19 mouse cellular contexts compared by ENCODE assay signal in genomic region chr8:109336203-109336602, GRCm38 (mm10).
A peak's percentile ranks its signal among the peaks of the same experiment; 100 is the strongest.
DNase-seq lines count a peak whose midpoint lies in the region; ATAC-seq lines count a peak whose summit lies in the region.
"Had no signal": no experiment of that assay in that cellular context is flagged by ENCODE, and none has a peak within 500 bp of the region (broad histone marks: within the 10 kb centered on the region; RNA-seq: fewer than 3 reads in every experiment).

No protein-coding gene starts in this region.

- H3K4me3 ChIP-seq in midbrain, embryonic 12.5 days: no peak overlapping the region
- no peak overlapping the region for H3K4me3 ChIP-seq in midbrain, embryonic 10.5 days
- H3K4me3 ChIP-seq in neural tube, embryonic 12.5 days: no peak overlapping the region
- no peak overlapping the region for H3K4me3 ChIP-seq in neural tube, embryonic 15.5 days (replicated peaks)
- no peak overlapping the region for H3K4me3 ChIP-seq in neural tube, embryonic 13.5 days
- H3K4me3 ChIP-seq: embryonic facial prominence, embryonic 13.5 days; gastrocnemius, adult 2 months; heart, embryonic 13.5 days; intestine, embryonic 15.5 days had no signal

- ATAC-seq in midbrain, embryonic 12.5 days (ENCODE audit: low FRiP score, low read depth): no peak
- no peak for ATAC-seq in neural tube, embryonic 12.5 days (ENCODE audit: low FRiP score, low read depth)
- ATAC-seq in neural tube, embryonic 15.5 days (ENCODE audit: low FRiP score): no peak
- 0 out of 2 replicates have a peak, but pooled peaks have one; percentile 38 for ATAC-seq in neural tube, embryonic 13.5 days (ENCODE audit: low read depth)
- ATAC-seq: intestine, embryonic 15.5 days had no signal

- peaks cover 25% of the 10 kb centered on the region for H3K4me1 ChIP-seq in midbrain, embryonic 12.5 days
- peaks cover 11% of the 10 kb centered on the region; the same call in 1 of the 2 replicates for H3K4me1 ChIP-seq in midbrain, embryonic 10.5 days
- H3K4me1 ChIP-seq in neural tube, embryonic 12.5 days: peaks cover 24% of the 10 kb centered on the region
- peaks cover 14% of the 10 kb centered on the region for H3K4me1 ChIP-seq in neural tube, embryonic 15.5 days
- H3K4me1 ChIP-seq in neural tube, embryonic 13.5 days (replicated peaks): peaks cover 34% of the 10 kb centered on the region
- H3K4me1 ChIP-seq: embryonic facial prominence, embryonic 13.5 days; heart, embryonic 13.5 days; intestine, embryonic 15.5 days had no signal

- peak overlapping the region; percentile 20 for H3K27ac ChIP-seq in midbrain, embryonic 12.5 days (replicated peaks)
- no peak overlapping the region for H3K27ac ChIP-seq in midbrain, embryonic 10.5 days (replicated peaks)
- peak overlapping the region; percentile 13; the same call in 1 of the 2 replicates for H3K27ac ChIP-seq in neural tube, embryonic 12.5 days
- no peak overlapping the region for H3K27ac ChIP-seq in neural tube, embryonic 15.5 days (replicated peaks)
- peak overlapping the region; percentile 68 for H3K27ac ChIP-seq in neural tube, embryonic 13.5 days (replicated peaks)
- H3K27ac ChIP-seq: embryonic facial prominence, embryonic 13.5 days; gastrocnemius, adult 2 months; heart, embryonic 13.5 days; intestine, embryonic 15.5 days had no signal

- WGBS in midbrain, embryonic 12.5 days: 60% methylated on average over 7 of the region's 7 CpGs
- WGBS in midbrain, embryonic 10.5 days: 89% methylated on average over 7 of the region's 7 CpGs
- 34% methylated on average over 7 of the region's 7 CpGs for WGBS in neural tube, embryonic 12.5 days
- 22% methylated on average over 7 of the region's 7 CpGs for WGBS in neural tube, embryonic 15.5 days
- WGBS in neural tube, embryonic 13.5 days: 24% methylated on average over 7 of the region's 7 CpGs

- no peaks in the 10 kb centered on the region for H3K27me3 ChIP-seq in midbrain, embryonic 12.5 days
- H3K27me3 ChIP-seq in midbrain, embryonic 10.5 days (ENCODE audit: low read depth, poor library complexity, severe bottlenecking): no peaks in the 10 kb centered on the region
- no peaks in the 10 kb centered on the region for H3K27me3 ChIP-seq in neural tube, embryonic 12.5 days (replicated peaks)
- no peaks in the 10 kb centered on the region for H3K27me3 ChIP-seq in neural tube, embryonic 15.5 days (replicated peaks)
- H3K27me3 ChIP-seq in neural tube, embryonic 13.5 days: no peaks in the 10 kb centered on the region
- H3K27me3 ChIP-seq: embryonic facial prominence, embryonic 13.5 days; heart, embryonic 13.5 days; intestine, embryonic 15.5 days had no signal

- H3K9ac ChIP-seq in midbrain, embryonic 12.5 days (replicated peaks): no peak overlapping the region
- H3K9ac ChIP-seq in neural tube, embryonic 12.5 days: no peak overlapping the region
- no peak overlapping the region for H3K9ac ChIP-seq in neural tube, embryonic 15.5 days (replicated peaks)
- no peak overlapping the region; the same call in 1 of the 2 replicates for H3K9ac ChIP-seq in neural tube, embryonic 13.5 days
- H3K9ac ChIP-seq: embryonic facial prominence, embryonic 13.5 days; heart, embryonic 13.5 days; intestine, embryonic 15.5 days had no signal

- H3K36me3 ChIP-seq in midbrain, embryonic 12.5 days: no peaks in the 10 kb centered on the region
- H3K36me3 ChIP-seq in midbrain, embryonic 10.5 days: no peaks in the 10 kb centered on the region
- no peaks in the 10 kb centered on the region for H3K36me3 ChIP-seq in neural tube, embryonic 12.5 days
- H3K36me3 ChIP-seq in neural tube, embryonic 15.5 days: no peaks in the 10 kb centered on the region
- H3K36me3 ChIP-seq in neural tube, embryonic 13.5 days: no peaks in the 10 kb centered on the region
- H3K36me3 ChIP-seq: embryonic facial prominence, embryonic 13.5 days; heart, embryonic 13.5 days; intestine, embryonic 15.5 days had no signal

- H3K4me2 ChIP-seq in midbrain, embryonic 12.5 days (replicated peaks): no peak overlapping the region
- peak overlapping the region; percentile 12; the same call in 1 of the 2 replicates for H3K4me2 ChIP-seq in neural tube, embryonic 12.5 days (replicated peaks)
- no peak overlapping the region for H3K4me2 ChIP-seq in neural tube, embryonic 15.5 days
- peak overlapping the region; percentile 9; the same call in 1 of the 2 replicates for H3K4me2 ChIP-seq in neural tube, embryonic 13.5 days
- H3K4me2 ChIP-seq: embryonic facial prominence, embryonic 13.5 days; heart, embryonic 13.5 days; intestine, embryonic 15.5 days had no signal

- H3K9me3 ChIP-seq in midbrain, embryonic 12.5 days: no peaks in the 10 kb centered on the region
- no peaks in the 10 kb centered on the region for H3K9me3 ChIP-seq in midbrain, embryonic 10.5 days (replicated peaks)
- H3K9me3 ChIP-seq in neural tube, embryonic 12.5 days: no peaks in the 10 kb centered on the region
- no peaks in the 10 kb centered on the region for H3K9me3 ChIP-seq in neural tube, embryonic 15.5 days (replicated peaks)
- H3K9me3 ChIP-seq in neural tube, embryonic 13.5 days: no peaks in the 10 kb centered on the region
- H3K9me3 ChIP-seq: embryonic facial prominence, embryonic 13.5 days; heart, embryonic 13.5 days; intestine, embryonic 15.5 days had no signal

- intact Hi-C loops in heart, postnatal 10 days (cut with DNase I): no loop called here

- peak; percentile 14 for DNase-seq in heart, adult 11 months
- no peak for DNase-seq in heart, postnatal 10 days
- DNase-seq in midbrain, embryonic 10.5 days (ENCODE audit: low spot score): no peak
- DNase-seq in cerebellum, adult 8-10 months: no peak
- DNase-seq: adrenal gland, adult 2 months; adrenal gland, postnatal 36 days; cerebellum, adult 11-12 months; cerebellum, adult 9-11 months; cerebellum, postnatal 36 days; gastrocnemius, adult 2 months; gastrocnemius, postnatal 25 days; heart, postnatal 4 days had no signal

Comparison
In these comparisons a context has a peak if more than half of its experiments do, and no peak if none do; other contexts are left out.
1. H3K27ac ChIP-seq: peak in midbrain, embryonic 12.5 days (single experiment), neural tube, embryonic 12.5 days (single experiment) and neural tube, embryonic 13.5 days (single experiment); none in midbrain, embryonic 10.5 days (single experiment) and neural tube, embryonic 15.5 days (single experiment).
2. H3K4me2 ChIP-seq: peak in neural tube, embryonic 12.5 days (single experiment) and neural tube, embryonic 13.5 days (single experiment); none in midbrain, embryonic 12.5 days (single experiment) and neural tube, embryonic 15.5 days (single experiment).